Mouse (Mus musculus): ENCODE data around the gene Enthd1.
"Not testable (repeated sequence)": the region's sequence is repeated elsewhere in the genome, so short reads cannot be mapped to it uniquely, and the experiment has no call there.

GRCm38 (mm10) chr15:80580585-80580984, 15.6 kb upstream of the Enthd1 start:
- not testable (repeated sequence) for TF ChIP-seq GATA1, TAL1 (IDR thresholded peaks at IDR 0.05; ENCODE audit: low read length)

All from erythroblast, embryonic 14.5 days (primary cell).